8 mouse cellular contexts compared by ENCODE assay signal in genomic region chr16:91618511-91619501, GRCm38 (mm10). TPM values are rescaled to one million over a fixed set of nuclear protein-coding genes. Genes with fewer than 3 reads are reported as not detected.
DNase-seq lines count a peak whose midpoint lies in the region; ATAC-seq and TF ChIP-seq lines count a peak whose summit lies in the region.

Gene Dnajc28, minus strand, starts transcription at chr16:91619026.

- no peak within 1 kb of the TSS for H3K27ac ChIP-seq in ES-E14 (ENCODE audit: insufficient read depth, low read depth, low read length, poor library complexity, severe bottlenecking)
- H3K27ac ChIP-seq in forebrain, embryonic 15.5 days (replicated peaks) = no peak within 1 kb of the TSS
- H3K27ac ChIP-seq in layer of hippocampus, adult 2 months = peak within 1 kb of the TSS; percentile 96

- 11% methylated on average over 39 of the region's 39 CpGs for WGBS in forebrain, embryonic 15.5 days
- 12% methylated on average over 39 of the region's 39 CpGs for WGBS in lung, adult 2 months

- ATAC-seq in forebrain, embryonic 15.5 days (replicated peaks) = peak; percentile 96
- peak; percentile 90 for ATAC-seq in neutrophil, adult 5-6 weeks (ENCODE audit: extremely low read depth, insufficient number of reproducible peaks, low FRiP score, poor library complexity, severe bottlenecking)

- intact Hi-C loops in heart, postnatal 25 days (cut with DNase I) = no loop called here

- 0 out of 2 replicates have a peak within 1 kb of the TSS, but pooled peaks have one; percentile 27 for H3K9ac ChIP-seq in ES-E14 (ENCODE audit: insufficient read depth, low read depth, low read length, poor library complexity, severe bottlenecking)
- H3K9ac ChIP-seq in forebrain, embryonic 15.5 days (replicated peaks) = peak within 1 kb of the TSS; percentile 71

- H3K9me3 ChIP-seq in ES-E14 (ENCODE audit: control insufficient read depth, insufficient read depth, low read depth, low read length) = no peaks in the 10 kb centered on the region
- H3K9me3 ChIP-seq in forebrain, embryonic 15.5 days = no peaks in the 10 kb centered on the region

- no peak for TF ChIP-seq CTCF in layer of hippocampus, adult 2 months (conservative IDR thresholded peaks at IDR 0.05)
- no peak for TF ChIP-seq CTCF in lung, adult 2 months (IDR thresholded peaks at IDR 0.05; ENCODE audit: insufficient read depth, low read length)

- peaks cover 26% of the 10 kb centered on the region for H3K36me3 ChIP-seq in ES-E14 (ENCODE audit: control insufficient read depth, insufficient read depth, low read length, poor library complexity, severe bottlenecking)
- H3K36me3 ChIP-seq in forebrain, embryonic 15.5 days = peaks cover 33% of the 10 kb centered on the region

- TF ChIP-seq POLR2A in lung, adult 2 months (IDR thresholded peaks at IDR 0.05; ENCODE audit: borderline replicate concordance, extremely low read depth, low read depth, low read length) = peak; percentile 67; the same call in 1 of the 2 replicates

- in situ Hi-C loops in ES-E14 (cut with MboI; ENCODE audit: low sequenced_read_pairs in 2 of 2, unreplicated experiment in 2 of 2) = no loop called here

- no peaks in the 10 kb centered on the region for H3K27me3 ChIP-seq in forebrain, embryonic 15.5 days

- peak; percentile 56 for DNase-seq in ES-E14 (ENCODE audit: low read depth, low spot score)
- DNase-seq in cerebellum, adult 11-12 months = peak; percentile 86
- DNase-seq in heart, postnatal 25 days (ENCODE audit: low spot score) = peak; percentile 51
- DNase-seq in layer of hippocampus, adult 2 months (ENCODE audit: low spot score in 2 of 2) = peak; percentile 86 to 91
- peak; percentile 76 for DNase-seq in lung, adult 2 months
- DNase-seq in testis, postnatal 14 days (ENCODE audit: low spot score) = peak; percentile 83

- H3K4me3 ChIP-seq in ES-E14 (ENCODE audit: insufficient read depth in 1 of 2, low read depth in 1 of 2, low read length in 2 of 2, poor library complexity in 1 of 2, severe bottlenecking in 1 of 2) = peak within 1 kb of the TSS; percentile 67 to 68
- peak within 1 kb of the TSS; percentile 73 for H3K4me3 ChIP-seq in forebrain, embryonic 15.5 days
- H3K4me3 ChIP-seq in layer of hippocampus, adult 2 months = peak within 1 kb of the TSS; percentile 66
- peak within 1 kb of the TSS; percentile 75 for H3K4me3 ChIP-seq in lung, adult 2 months (replicated peaks; ENCODE audit: extremely low read depth, low read depth, low read length)

- peaks cover 0 to 11% of the 10 kb centered on the region in 2 experiments for H3K4me1 ChIP-seq in ES-E14 (ENCODE audit: control insufficient read depth in 2 of 2, insufficient read depth in 2 of 2, low read length in 2 of 2, poor library complexity in 1 of 2)
- H3K4me1 ChIP-seq in forebrain, embryonic 15.5 days = peaks cover 7% of the 10 kb centered on the region; the same call in 1 of the 2 replicates
- peaks cover 11% of the 10 kb centered on the region for H3K4me1 ChIP-seq in lung, adult 2 months (ENCODE audit: control insufficient read depth, insufficient read depth, low read length)

- H3K4me2 ChIP-seq in forebrain, embryonic 15.5 days (replicated peaks) = peak within 1 kb of the TSS; percentile 69

TF ChIP-seq in ES-E14, 5 proteins besides CTCF, POLR2A, EP300 and RAD21:
- TF ChIP-seq ZC3H11A (IDR thresholded peaks at IDR 0.05; ENCODE audit: borderline replicate concordance, low read depth, low read length) (no peak), HCFC1 (IDR thresholded peaks at IDR 0.05; ENCODE audit: borderline replicate concordance, insufficient read depth, low read length) (peak; percentile 91)

RNA-seq across cellular contexts. Expression of gene Dnajc28, which starts in this region (rescaled TPM):
- total RNA-seq in ES-E14 (2012; rRNA removed) = 1.6 and 1.7 TPM in 2 replicates
- polyA plus RNA-seq in forebrain, embryonic 15.5 days (2015; fragmentation: Nextera tagmentation; extraction: Ambion mirVana) = 8.0 and 9.0 TPM in 2 replicates
- total RNA-seq in heart, postnatal 25 days (2021) = 10 to 100 TPM; 24.4 to 25.9 TPM
- total RNA-seq in layer of hippocampus, adult 2 months (2021) = 10 to 100 TPM; 10.3 to 10.5 TPM
- 1.3 and 1.7 TPM in 2 replicates for polyA plus RNA-seq in lung, adult 2 months (2012; rRNA removed)
- total RNA-seq in neutrophil, adult 5-6 weeks (2017) = 8.3 and 9.1 TPM in 2 replicates
